Mouse (Mus musculus) heart, adult 2 months (tissue): ENCODE results near the gene Epo.

Experiments
- CTCF ChIP-seq: fragments of 200-600 bp; IDR thresholded peaks from 2 replicates; pipeline ENCODE4 v1.8.1; 2022; ENCODE audit warnings: antibody characterized with exemption, mild to moderate bottlenecking, moderate library complexity
- POLR2A ChIP-seq: fragments of 200-500 bp; IDR thresholded peaks from 2 replicates; pipeline ENCODE4 v1.6.1; 2011; ENCODE audit warnings: mild to moderate bottlenecking, low read depth, low read length, control low read depth; ENCODE audit not compliant: insufficient read depth

DNA sequence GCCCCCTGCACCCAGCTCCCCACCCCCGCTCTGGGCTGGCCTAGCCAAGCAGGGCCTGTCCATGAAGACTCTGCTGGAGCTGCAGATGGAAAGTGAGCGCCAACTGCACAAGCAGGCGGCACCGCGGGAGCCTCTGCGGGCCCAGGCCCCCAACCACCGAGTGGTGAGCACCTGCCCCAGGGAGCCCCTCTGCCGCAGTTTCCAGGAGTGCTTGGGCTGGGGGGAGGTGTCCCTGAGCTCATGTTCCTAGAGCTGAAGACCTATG is 8.9 kb downstream of the Epo start:
- TF ChIP-seq POLR2A (no peak), CTCF (no peak)
